Mouse (Mus musculus) testis, postnatal 14 days (tissue): ENCODE data around the gene Slc2a13.

Experiments
- DNase-seq: peaks from one replicate; pipeline ENCODE4 v3.0.0; 2021; ENCODE audit warnings: low spot score

Gene Slc2a13

DNA sequence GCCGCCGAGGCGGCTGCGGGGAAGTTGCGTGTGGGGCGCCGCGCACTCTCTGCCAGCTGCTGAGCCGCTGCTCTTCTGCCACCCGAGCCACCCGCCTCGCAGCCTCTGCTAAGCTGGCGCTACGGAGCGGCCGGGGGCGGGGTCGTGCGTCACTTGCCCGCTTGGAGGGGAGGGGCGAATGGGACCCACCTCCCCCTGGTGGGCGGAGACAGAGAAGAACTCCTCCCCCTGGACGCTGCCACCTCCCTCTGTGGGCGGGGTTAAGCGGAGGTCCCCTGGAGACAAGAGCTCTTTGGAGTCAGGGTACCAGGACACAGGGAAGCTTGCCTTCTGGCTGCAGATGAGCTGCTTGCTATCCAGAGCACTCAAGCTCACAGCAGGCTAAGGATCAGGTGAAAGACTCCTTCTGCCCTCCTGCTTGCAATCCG is at the start of gene Slc2a13:
TSS of gene Slc2a13 (minus strand) at position 151 of the 428 bp plus-strand sequence.
- peak; percentile 87 for DNase-seq

DNA sequence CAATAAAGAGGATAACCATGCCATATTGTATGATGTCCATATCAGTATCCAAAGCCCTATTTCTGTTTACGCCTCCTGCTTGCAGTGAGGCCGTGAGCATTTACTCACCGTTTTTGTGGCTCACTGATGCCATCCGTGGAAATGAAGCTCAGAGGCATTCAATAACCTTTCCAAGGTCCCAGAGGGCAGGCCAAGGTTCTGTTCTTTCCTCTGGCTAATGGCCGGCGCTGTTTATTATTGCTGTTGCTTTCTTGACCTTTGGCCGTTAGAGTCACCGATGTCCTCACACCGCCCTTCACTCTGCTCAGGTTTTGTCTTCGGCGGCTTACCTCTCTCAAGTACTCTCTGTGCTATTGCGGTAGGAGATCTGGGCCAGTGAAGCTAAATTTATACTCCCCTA is 43.0 kb upstream of the Slc2a13 start:
- DNase-seq, result no peak

DNA sequence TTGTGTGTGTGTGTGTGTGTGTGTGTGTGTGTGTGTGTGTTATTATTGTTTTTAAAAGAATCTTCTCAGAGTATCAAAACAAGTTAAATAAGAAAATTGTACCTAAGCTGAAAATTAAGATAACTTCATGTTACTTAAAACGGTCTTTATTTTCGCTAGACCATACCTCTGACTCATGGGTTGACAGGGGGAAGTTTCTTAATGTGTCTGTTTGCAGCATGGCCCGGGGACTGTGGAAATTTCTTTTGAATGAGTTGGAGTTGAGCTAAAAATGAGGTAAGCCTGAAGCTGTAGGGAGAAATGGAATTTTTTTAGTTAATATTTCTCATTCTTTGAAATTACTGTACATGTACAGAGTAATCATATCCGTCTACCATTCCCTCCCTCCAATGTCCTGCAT is 42.5 kb upstream of the Slc2a13 start:
- DNase-seq, result no peak

DNA sequence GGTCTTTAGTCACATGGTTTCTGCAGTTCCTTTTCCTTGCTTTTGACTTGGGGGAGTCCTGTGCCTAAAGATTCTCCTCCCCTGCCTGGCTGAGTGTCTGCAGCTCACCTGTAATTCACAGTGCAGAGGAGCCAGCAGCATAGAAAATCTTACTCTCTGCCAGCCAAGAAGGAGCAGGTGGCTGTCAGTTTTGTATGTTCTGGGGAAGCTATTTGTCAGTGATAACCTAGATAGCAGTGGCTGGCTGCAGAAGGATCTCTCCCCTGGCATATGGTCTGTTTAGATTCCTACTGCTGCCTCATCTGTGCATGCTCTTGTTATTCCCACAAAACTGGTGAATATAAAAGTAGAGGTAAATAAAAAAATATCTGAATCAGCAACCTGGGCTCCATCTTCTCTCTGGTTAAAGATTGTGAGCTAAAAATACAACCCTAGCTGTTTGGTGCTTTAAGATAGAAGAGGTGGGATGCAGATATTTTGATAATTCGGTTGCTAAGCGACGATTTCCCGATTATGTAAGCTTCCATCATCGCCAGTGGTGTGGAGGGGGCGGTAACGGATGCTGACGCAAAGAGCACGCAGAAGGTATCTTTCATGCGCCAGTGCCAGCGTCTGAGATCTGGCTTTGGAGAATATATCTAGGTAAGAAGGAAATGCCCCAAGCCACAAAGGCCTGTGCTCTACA is 41.1 kb upstream of the Slc2a13 start:
- no peak for DNase-seq

DNA sequence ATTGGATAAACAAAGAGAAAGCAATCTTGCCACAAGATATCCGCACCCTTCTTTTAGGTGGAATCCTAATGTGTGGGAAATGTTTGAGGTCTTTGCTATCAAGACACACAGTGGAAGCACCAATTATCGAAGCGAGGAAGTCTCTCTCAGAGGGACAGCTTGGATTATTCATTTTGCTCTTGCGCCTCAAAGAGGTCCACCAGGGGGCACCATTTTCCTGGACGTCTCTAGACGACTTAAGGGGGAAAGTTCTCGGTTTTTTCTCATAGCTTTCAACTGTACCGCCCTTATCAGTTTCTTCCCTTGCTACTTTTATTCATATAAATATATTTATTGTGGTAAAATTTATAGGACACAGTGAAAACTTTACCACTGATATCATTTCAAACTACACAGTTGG is 36.7 kb upstream of the Slc2a13 start:
- DNase-seq, result peak; percentile 31

DNA sequence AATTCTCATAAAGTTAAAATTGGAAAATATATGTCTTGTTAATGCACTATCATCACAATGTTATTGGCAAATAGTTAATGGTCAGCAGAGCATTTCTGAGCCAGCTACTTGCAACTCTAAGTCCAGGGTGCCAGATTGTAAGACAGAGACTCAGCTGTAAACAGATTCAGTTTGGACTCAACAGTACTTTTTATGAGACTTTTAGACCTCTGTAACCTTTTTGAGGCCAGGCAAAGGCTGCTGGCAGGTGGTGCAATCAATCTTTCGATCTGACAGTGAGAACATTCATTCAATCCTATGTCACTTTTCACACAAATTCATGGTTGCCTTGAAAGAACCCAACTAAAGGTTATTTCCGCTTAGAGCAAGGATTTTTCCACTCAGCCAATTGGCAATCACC is 35.8 kb upstream of the Slc2a13 start:
- no peak for DNase-seq

DNA sequence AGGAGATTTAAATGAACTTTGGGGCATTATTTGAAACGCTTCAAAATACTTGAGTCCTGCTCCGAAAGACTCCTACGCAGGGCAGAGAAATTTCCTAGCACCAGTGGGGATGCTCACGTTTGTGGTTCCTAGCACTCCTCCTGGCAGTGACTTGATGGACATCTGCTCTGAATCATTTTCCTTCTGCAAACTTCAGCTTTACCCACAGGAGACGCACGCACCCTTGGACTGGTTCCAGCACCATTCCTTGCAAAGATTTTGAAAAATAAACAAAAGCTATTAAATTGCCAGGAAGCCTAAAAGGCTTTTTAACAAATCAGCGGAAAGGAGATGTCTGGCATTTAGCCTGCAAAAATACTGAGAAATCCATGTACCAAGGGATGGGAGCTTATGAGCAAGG is 28.1 kb upstream of the Slc2a13 start:
- DNase-seq, result no peak

DNA sequence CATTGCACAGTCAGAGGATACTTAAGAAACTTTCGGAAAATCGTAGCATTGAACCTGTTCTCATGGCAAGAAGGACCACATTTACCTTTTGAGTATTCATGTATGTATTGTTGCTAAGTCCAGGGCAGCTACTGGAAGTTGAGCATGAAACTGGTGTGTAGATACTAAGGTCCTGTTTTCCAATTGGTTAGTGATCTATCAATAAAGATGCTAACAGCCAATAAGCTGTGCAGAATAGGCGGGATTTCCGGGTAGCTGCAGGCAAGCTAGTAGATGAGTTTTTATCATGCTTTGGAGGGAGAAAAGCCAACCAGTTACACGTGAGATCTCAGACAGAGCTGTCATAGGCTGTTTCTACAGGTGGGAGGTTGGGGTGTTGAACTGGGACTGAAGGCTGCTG is 24.2 kb upstream of the Slc2a13 start:
- DNase-seq, result no peak

DNA sequence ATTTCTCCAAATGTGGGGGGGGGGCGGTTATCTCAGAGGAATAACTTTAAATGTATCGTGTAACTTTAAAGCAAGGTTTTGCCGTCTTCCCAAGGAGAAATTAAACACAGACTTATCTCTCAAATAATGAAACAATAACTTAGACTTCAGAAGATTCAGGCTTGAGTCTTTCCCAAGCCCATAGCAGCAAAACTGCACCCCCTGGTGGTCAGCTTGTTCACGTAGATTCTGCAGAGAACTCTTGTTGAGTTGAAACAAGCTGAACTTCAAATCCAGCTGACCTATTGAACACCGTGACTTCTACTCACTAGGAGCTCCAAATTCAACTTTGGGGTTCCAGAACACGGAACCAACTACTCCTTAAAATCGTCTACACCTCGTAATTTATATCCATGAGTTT is 1.4 kb upstream of the Slc2a13 start:
- peak; percentile 71 for DNase-seq

DNA sequence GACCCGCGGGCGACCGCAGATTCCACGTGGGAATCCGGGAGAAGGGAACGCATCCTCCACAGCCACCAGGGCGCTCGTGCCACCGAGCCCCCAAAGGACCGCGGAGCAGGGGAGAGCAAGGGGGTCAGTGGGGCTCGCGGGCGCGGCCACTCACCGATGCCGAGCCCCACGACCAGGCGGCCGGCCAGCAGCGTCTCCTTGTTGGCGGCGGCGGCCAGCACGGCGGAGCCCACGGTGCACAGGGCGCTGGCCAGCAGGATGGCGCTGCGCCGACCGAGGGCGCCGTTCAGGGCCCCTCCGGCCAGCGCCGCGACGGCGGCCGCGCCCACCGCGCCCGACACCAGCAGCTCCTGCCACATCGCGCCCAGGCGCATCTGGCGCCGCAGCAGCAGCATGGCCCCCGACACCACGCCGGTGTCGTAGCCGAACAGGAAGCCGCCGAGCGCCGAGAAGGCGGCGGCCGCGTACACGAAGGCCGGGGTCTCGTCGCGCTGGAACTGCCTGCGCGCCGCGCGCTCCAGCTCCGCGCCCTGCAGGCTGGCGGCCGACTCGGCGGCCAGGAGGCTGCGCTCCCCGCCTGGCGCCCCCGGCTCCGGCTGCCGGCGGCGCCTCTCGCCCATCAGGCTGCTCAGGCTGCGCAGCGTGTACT is 516 bp downstream of the Slc2a13 start:
- peak; percentile 32 for DNase-seq

DNA sequence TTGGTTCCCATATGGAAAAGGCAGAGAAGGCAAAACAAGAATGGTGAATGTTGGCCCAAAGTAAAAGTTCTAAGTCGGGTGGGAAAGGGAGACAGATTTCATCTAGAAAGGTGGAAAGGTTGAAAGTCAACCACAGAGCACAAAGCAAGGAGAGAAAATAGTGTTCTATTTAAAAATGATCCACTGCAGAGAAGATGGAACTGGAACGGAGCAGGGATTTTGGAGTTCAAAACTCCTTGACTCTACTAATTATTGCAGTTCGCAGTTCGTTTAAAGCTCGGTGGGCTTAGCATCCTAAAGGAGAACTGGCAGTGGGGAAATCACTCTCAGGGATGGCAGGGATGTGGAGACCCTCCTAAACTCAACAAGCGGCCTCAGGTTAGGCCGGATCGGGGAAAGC is 1.1 kb downstream of the Slc2a13 start:
- DNase-seq, result no peak

DNA sequence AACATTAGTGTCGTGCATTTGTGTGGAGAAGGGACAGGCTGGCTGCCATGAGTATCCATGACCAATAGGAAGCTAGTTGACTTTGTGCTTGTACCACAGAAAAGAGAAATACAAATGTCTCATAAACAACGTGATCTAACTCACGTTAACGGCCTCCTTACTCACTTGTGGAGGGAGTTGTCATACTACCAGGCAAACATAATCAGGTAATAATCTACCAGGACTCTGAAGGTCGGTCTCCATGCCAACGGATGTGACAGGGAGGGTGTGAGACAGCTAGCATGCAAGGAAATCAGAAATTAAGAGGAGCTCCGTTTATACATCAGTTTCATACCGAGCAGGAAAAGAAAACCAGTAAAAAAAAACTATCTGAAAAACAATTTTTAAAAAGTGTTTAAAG is 6.3 kb downstream of the Slc2a13 start:
- DNase-seq, result no peak

DNA sequence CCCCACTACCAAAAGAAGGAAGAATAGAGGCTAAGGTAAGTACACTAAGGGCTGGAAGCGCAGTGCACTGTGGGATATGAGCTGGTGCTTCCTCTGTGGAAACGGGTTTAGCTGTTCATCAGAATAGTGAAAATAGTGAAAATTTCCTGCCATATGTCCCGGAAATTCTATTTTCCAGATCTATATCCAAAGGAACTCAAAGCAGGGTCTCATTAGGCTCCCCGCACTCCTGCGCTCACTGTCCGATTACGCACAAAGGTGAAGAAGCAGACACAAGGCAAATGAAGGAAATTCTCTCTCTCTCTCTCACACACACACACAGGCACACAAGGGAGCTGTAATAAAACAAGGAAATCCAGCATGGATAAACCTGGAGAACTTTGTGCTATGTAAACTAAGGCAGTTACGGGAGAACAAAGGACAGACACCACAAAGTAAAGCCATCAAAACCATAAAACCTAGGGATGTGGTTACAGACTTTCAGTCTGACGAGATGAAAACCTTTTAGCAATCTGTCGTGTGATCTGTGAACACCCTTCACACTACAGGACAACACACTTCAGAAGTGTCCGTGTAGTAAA is 7.9 kb downstream of the Slc2a13 start:
- DNase-seq, result no peak

DNA sequence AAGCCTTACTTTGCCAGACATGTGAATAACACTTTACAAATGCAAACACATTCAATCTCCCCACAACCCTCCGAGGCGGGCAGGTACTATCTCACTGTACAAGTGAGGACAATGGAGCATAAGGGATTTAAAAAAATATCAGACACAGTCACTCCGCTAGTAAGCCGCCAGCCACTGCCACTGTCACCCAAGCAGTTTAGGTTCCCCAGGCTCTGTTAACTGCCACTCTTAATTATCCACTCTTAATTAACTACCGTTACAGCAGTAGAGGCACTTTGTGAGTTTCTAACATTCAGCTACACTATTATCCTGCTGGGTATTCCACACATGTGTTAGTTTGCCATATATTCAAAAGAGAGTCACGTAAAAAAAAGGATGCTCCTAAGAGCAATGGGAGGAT is 11.3 kb downstream of the Slc2a13 start:
- no peak for DNase-seq

DNA sequence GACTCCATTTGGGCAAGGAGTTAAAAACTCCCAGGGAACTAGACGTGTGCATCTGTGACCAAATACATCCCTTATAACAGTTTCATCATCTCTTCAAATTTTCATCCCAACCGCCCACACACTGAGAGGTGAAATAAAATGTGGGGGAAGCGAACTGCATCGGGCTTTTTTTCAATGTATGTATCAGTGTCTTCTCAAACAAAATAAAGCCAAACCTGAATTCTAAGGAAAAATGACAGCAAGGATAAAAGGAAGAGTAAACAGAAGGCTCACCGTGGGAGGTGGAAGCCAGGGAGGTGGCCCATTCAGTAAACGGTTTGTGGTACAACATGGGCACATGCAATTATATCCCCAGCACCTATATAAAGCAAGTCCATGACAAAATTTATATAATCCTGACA is 17.7 kb downstream of the Slc2a13 start:
- no peak for DNase-seq

DNA sequence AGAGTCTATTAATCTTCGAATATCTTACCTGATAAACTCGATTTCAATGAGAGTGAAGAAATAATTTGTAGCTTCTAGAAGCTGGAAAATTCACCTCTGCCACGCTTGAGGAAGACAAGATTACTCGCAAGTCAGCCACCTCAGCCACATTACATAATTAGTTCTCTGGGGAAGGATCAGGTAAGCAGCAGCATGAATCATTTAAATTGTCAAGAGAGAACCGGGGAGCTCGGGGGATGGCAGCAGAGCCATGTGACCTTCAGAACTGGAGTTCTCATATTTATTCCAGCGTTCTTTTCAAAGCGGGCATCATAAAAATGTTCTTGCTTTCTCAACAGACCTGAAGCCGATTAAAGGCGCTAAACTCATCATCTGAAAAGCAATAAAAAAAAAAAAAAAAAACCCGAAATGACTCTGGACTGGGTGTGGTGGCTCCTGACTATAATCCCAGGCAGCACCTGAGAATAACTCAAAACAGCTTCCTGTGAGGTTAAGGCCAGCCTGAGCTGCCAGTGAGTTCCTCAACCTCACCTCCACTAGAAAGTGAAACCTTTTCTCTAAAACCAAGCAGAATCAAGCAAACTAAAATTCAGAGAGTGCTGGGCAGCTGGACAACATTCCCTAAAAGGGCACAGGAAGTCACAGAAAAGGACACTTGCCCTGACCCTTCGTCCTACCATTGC is 24.3 kb downstream of the Slc2a13 start:
- DNase-seq, result no peak

DNA sequence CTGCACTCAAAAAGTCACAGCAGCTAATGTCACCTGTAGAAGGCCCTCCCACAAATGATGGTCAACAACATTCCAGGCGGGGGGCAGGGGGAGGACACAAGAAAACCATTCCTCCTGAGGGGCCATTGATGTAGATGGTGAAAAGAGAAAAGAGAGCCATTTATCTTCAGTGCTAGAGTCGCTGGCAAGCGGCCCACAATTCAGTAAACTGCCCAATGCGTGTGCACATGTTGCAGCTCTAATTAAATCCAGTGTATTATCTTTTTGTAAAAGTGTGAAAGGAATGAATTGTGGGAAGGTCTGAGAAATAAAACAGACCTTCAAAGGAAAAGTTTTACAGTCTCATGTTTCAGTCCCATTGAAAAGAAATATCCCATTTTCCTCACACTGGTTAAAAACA is 28.5 kb downstream of the Slc2a13 start:
- no peak for DNase-seq

DNA sequence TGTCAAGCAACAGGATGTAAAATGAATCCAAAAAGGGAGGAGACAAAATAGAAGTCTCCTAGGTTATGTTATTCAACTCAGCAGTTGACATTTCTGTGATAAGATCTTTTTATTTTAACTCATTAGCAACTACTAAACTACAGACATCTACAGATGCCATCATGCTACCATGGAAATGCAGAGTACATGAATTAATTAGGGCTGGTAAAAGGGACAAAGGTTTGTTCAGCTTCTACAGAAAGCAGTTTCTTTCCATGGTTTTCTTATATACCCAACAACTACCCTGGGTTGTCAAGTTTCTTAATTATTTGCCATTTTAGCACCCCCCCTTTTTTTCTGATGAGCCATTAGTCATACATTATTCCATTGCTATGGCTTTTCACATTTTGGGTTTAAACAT is 34.6 kb downstream of the Slc2a13 start:
- no peak for DNase-seq

DNA sequence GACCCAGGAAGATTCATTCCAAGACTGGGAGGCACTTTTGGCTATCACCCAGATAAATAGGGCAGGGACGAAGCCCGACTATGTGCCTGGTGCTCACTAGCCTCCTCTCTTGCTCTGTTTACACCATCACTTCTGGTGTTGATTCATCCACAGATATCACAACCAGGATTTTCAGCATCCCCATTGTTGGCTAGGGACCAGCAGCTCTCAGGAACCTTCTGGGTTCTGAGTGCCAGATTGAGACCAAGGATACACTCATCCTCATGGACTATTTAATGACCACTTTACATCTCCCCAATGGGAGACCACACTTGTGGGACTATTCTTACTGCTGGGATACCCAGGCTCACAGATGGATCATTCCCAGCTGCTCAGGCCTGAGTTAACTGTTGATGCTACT is 46.2 kb downstream of the Slc2a13 start:
- no peak for DNase-seq

DNA sequence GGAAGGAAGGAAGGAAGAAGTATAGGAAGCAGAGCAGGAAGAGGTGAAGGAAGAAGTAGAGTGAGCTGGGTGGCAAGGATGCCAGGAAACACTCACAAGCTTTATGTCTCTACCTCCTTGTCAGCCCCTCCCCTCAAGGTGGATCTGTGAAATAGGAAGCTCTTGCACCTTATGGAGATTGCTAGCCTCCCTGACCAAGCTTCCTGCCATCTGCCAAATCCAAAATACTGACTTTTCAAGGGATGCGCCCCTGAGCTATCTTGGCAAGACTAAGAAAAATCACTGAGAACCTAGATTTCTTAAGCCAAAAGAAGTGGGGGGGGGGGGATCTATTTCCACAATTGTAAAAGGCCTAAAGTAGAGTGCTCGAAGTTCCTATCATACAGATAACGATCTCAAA is 46.9 kb downstream of the Slc2a13 start:
- no peak for DNase-seq

DNA sequence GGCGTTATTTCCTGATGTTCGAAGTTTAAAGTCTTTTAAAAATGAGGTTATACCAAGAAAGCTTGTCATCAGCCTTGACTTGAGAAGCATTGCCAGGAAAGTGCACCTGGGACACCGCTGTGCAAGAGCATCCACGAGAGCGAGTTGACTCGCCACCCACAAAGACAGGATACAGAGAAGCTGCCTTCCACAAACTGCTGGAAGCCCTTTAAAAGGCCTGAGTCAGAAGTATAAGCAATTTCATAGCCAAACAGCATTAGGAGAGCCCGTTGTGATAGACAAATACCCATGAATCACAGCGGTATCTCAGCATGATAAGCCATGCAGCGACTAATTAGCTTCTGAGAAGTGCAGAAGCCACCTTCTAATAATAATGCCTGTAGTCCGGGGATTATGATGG is 48.6 kb downstream of the Slc2a13 start:
- DNase-seq, result no peak

DNA sequence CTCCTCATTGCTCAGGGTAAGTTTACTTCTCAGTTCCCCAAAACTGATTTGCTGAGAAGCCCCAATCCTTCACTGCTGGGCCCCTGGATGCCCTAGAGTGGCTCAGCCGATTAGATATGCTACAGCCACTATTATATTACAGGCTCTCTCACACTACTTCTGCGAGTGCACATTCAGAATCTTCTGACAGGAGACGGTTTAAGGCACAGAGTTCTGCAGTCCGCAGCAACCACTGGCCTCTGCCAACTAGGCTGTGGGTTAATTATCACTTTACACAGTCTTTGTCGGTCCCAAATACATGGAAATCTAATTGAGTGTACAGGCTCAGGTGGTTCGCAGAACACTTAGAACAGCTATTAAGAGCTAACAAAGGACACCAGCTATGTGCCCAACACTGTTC is 69.8 kb downstream of the Slc2a13 start:
- DNase-seq, result no peak

DNA sequence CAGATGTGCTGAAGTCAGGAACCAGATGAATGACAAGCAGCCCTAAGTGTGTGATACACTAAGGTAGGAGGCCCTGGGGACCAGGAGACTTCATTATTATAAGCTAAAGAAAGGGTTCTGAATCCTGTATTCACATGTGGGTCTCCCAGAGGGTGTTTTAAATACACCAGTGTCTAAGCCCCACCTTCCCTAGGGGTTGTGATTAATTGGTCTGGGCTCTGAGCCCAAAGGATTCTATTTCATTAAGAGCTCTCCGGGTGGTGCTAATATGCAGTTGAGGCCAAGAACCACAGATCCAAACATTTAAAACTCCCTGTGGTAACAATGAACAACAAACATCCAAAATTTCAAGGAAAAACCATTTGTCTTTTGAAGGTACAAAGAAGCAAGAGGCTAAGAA is 70.4 kb downstream of the Slc2a13 start:
- no peak for DNase-seq
